Mouse (Mus musculus) megakaryocyte, embryonic 14.5 days (primary cell): ENCODE measurements around the gene Tmc5.

Source experiments
- FLI1 ChIP-seq: IDR thresholded peaks from 2 replicates; pipeline ENCODE4 v1.6.1; 2012; ENCODE audit warnings: low read length, inconsistent platforms, mixed read lengths
- GATA1 ChIP-seq: IDR thresholded peaks from 3 replicates; pipeline ENCODE4 v1.6.1; 2012; ENCODE audit warnings: mixed read lengths, low read length, inconsistent platforms, borderline replicate concordance

- TF ChIP-seq FLI1, result no peak
- no peak for TF ChIP-seq GATA1
These were observed 106.1 kb downstream of the Tmc5 start for GRCm38 (mm10) chr7:118703144-118703561.
